ENCODE assay signal across 29 mouse cellular contexts in genomic region chr10:52578238-52578832, GRCm38 (mm10).
DNase-seq lines count a peak whose midpoint lies in the region; ATAC-seq lines count a peak whose summit lies in the region.
"Had no signal": no experiment of that assay in that cellular context is flagged by ENCODE, and none has a peak within 500 bp of the region (broad histone marks: within the 10 kb centered on the region; RNA-seq: fewer than 3 reads in every experiment).

No protein-coding gene starts in this region.

- no peak for DNase-seq in midbrain, embryonic 14.5 days
- DNase-seq in kidney, postnatal 10 days: no peak
- no peak for DNase-seq in thymus, postnatal 4 days
- DNase-seq: adrenal gland, adult 8-10 months; B cell, adult 2 months; cerebellum, adult 9-10 months; gastrocnemius, postnatal 14 days; heart, adult 11 months; heart, postnatal 10 days; kidney, adult 9 months; kidney, postnatal 25 days; layer of hippocampus, postnatal 36 days; thymus, adult 18-20 months; thymus, postnatal 36 days had no signal

- no peak overlapping the region for H3K27ac ChIP-seq in midbrain, embryonic 12.5 days (replicated peaks)
- no peak overlapping the region for H3K27ac ChIP-seq in midbrain, embryonic 14.5 days (replicated peaks; ENCODE audit: low read depth, low read length)
- H3K27ac ChIP-seq in forebrain, embryonic 12.5 days: no peak overlapping the region
- H3K27ac ChIP-seq in forebrain, embryonic 15.5 days (replicated peaks): peak overlapping the region; percentile 46; the same call in 1 of the 2 replicates
- H3K27ac ChIP-seq in hindbrain, embryonic 16.5 days (ENCODE audit: low read depth, low read length): no peak overlapping the region
- H3K27ac ChIP-seq: embryonic facial prominence, embryonic 15.5 days; hindbrain, embryonic 15.5 days; layer of hippocampus, adult 2 months; macrophage; stomach, embryonic 15.5 days had no signal

- H3K4me3 ChIP-seq in midbrain, embryonic 12.5 days: no peak overlapping the region
- no peak overlapping the region for H3K4me3 ChIP-seq in midbrain, embryonic 14.5 days (replicated peaks; ENCODE audit: low read depth, low read length)
- H3K4me3 ChIP-seq in forebrain, embryonic 12.5 days (replicated peaks): no peak overlapping the region
- H3K4me3 ChIP-seq in forebrain, embryonic 15.5 days: no peak overlapping the region
- no peak overlapping the region for H3K4me3 ChIP-seq in hindbrain, embryonic 16.5 days (ENCODE audit: low read length)
- H3K4me3 ChIP-seq: embryonic facial prominence, embryonic 15.5 days; heart, embryonic 12.5 days; hindbrain, embryonic 15.5 days; layer of hippocampus, adult 2 months; stomach, embryonic 15.5 days had no signal

- no peak overlapping the region for H3K9ac ChIP-seq in midbrain, embryonic 12.5 days (replicated peaks)
- H3K9ac ChIP-seq in midbrain, embryonic 14.5 days (replicated peaks; ENCODE audit: low read length): no peak overlapping the region
- H3K9ac ChIP-seq in forebrain, embryonic 12.5 days: no peak overlapping the region
- no peak overlapping the region for H3K9ac ChIP-seq in forebrain, embryonic 15.5 days (replicated peaks)
- H3K9ac ChIP-seq in hindbrain, embryonic 16.5 days (ENCODE audit: low read depth, low read length): no peak overlapping the region
- H3K9ac ChIP-seq: embryonic facial prominence, embryonic 15.5 days; heart, embryonic 12.5 days; hindbrain, embryonic 15.5 days; stomach, embryonic 15.5 days had no signal

- H3K27me3 ChIP-seq in midbrain, embryonic 12.5 days: no peaks in the 10 kb centered on the region
- no peaks in the 10 kb centered on the region for H3K27me3 ChIP-seq in midbrain, embryonic 14.5 days (ENCODE audit: control insufficient read depth, insufficient read depth, low read length)
- no peaks in the 10 kb centered on the region for H3K27me3 ChIP-seq in forebrain, embryonic 12.5 days
- no peaks in the 10 kb centered on the region for H3K27me3 ChIP-seq in forebrain, embryonic 15.5 days
- no peaks in the 10 kb centered on the region for H3K27me3 ChIP-seq in hindbrain, embryonic 16.5 days (replicated peaks; ENCODE audit: control insufficient read depth, insufficient read depth, low read length)
- H3K27me3 ChIP-seq: CH12.LX; embryonic facial prominence, embryonic 15.5 days; heart, embryonic 12.5 days; hindbrain, embryonic 15.5 days; stomach, embryonic 15.5 days had no signal

- peak; percentile 57; the same call in 1 of the 2 replicates for ATAC-seq in midbrain, embryonic 12.5 days (ENCODE audit: low FRiP score, low read depth)
- no peak for ATAC-seq in midbrain, embryonic 14.5 days (ENCODE audit: low FRiP score, low TSS enrichment)
- peak; percentile 54; the same call in 1 of the 2 replicates for ATAC-seq in forebrain, embryonic 12.5 days (ENCODE audit: low FRiP score)
- ATAC-seq in forebrain, embryonic 15.5 days (replicated peaks): peak; percentile 79
- peak; percentile 45; the same call in 1 of the 2 replicates for ATAC-seq in hindbrain, embryonic 16.5 days
- ATAC-seq: intestine, embryonic 16.5 days; lung, postnatal 0 days; Patski had no signal

- peaks cover 15% of the 10 kb centered on the region for H3K4me1 ChIP-seq in midbrain, embryonic 12.5 days
- H3K4me1 ChIP-seq in midbrain, embryonic 14.5 days (ENCODE audit: control insufficient read depth, insufficient read depth, low read length): peaks cover 7% of the 10 kb centered on the region; the same call in 1 of the 2 replicates
- H3K4me1 ChIP-seq in forebrain, embryonic 12.5 days: peaks cover 16% of the 10 kb centered on the region
- H3K4me1 ChIP-seq in forebrain, embryonic 15.5 days: peaks cover 14% of the 10 kb centered on the region
- H3K4me1 ChIP-seq in hindbrain, embryonic 16.5 days (ENCODE audit: control insufficient read depth, insufficient read depth, low read depth, low read length): no peaks in the 10 kb centered on the region; the same call in 1 of the 2 replicates
- H3K4me1 ChIP-seq: embryonic facial prominence, embryonic 15.5 days; heart, embryonic 12.5 days; stomach, embryonic 15.5 days had no signal

- H3K36me3 ChIP-seq in midbrain, embryonic 12.5 days: no peaks in the 10 kb centered on the region
- H3K36me3 ChIP-seq in midbrain, embryonic 14.5 days (ENCODE audit: control insufficient read depth, insufficient read depth, low read length): no peaks in the 10 kb centered on the region
- H3K36me3 ChIP-seq in forebrain, embryonic 12.5 days (replicated peaks): no peaks in the 10 kb centered on the region
- H3K36me3 ChIP-seq in forebrain, embryonic 15.5 days: no peaks in the 10 kb centered on the region
- H3K36me3 ChIP-seq in hindbrain, embryonic 16.5 days (ENCODE audit: control insufficient read depth, insufficient read depth, low read length): no peaks in the 10 kb centered on the region
- H3K36me3 ChIP-seq: embryonic facial prominence, embryonic 15.5 days; G1E; heart, embryonic 12.5 days; hindbrain, embryonic 15.5 days; stomach, embryonic 15.5 days had no signal

- 56% methylated on average over 3 of the region's 3 CpGs for WGBS in midbrain, embryonic 12.5 days
- 59% methylated on average over 3 of the region's 3 CpGs for WGBS in midbrain, embryonic 14.5 days
- 28% methylated on average over 3 of the region's 3 CpGs for WGBS in forebrain, embryonic 12.5 days
- WGBS in forebrain, embryonic 15.5 days: 34% methylated on average over 3 of the region's 3 CpGs
- 54% methylated on average over 3 of the region's 3 CpGs for WGBS in hindbrain, embryonic 16.5 days

- H3K4me2 ChIP-seq in midbrain, embryonic 12.5 days (replicated peaks): no peak overlapping the region
- no peak overlapping the region for H3K4me2 ChIP-seq in midbrain, embryonic 14.5 days (ENCODE audit: low read length)
- no peak overlapping the region for H3K4me2 ChIP-seq in forebrain, embryonic 12.5 days
- H3K4me2 ChIP-seq in forebrain, embryonic 15.5 days (replicated peaks): no peak overlapping the region
- H3K4me2 ChIP-seq in hindbrain, embryonic 16.5 days (ENCODE audit: low read length): no peak overlapping the region
- H3K4me2 ChIP-seq: embryonic facial prominence, embryonic 15.5 days; heart, embryonic 12.5 days; hindbrain, embryonic 15.5 days; stomach, embryonic 15.5 days had no signal

- H3K9me3 ChIP-seq in midbrain, embryonic 12.5 days: no peaks in the 10 kb centered on the region
- H3K9me3 ChIP-seq in midbrain, embryonic 14.5 days (ENCODE audit: control insufficient read depth, low read length): no peaks in the 10 kb centered on the region
- H3K9me3 ChIP-seq in forebrain, embryonic 12.5 days: no peaks in the 10 kb centered on the region
- no peaks in the 10 kb centered on the region for H3K9me3 ChIP-seq in forebrain, embryonic 15.5 days
- H3K9me3 ChIP-seq in hindbrain, embryonic 16.5 days (ENCODE audit: control insufficient read depth, low read length): no peaks in the 10 kb centered on the region
- H3K9me3 ChIP-seq: embryonic facial prominence, embryonic 15.5 days; heart, embryonic 12.5 days; hindbrain, embryonic 15.5 days; stomach, embryonic 15.5 days had no signal
